Mouse (Mus musculus): ENCODE results near the gene Erc2.
A peak's percentile ranks its signal among the peaks of the same experiment; 100 is the strongest.

The Erc2 gene

GRCm38 (mm10) chr14:27622176-27622922 lies at the start of gene Erc2:
Gene Erc2, plus strand, starts transcription at chr14:27622428.
- peak; percentile 85 for DNase-seq (ENCODE audit: low read depth, low spot score)

- no peak for DNase-seq (ENCODE audit: low read depth, low spot score)
Observed at GRCm38 (mm10) chr14:27578443-27578842, 43.8 kb upstream of the Erc2 start.

GRCm38 (mm10) chr14:27589616-27590015 lies 32.6 kb upstream of the Erc2 start:
- peak; percentile 50 for DNase-seq (ENCODE audit: low read depth, low spot score)

- peak; percentile 77 for DNase-seq (ENCODE audit: low read depth, low spot score)
Observed at GRCm38 (mm10) chr14:27592163-27592562, 30.1 kb upstream of the Erc2 start.

GRCm38 (mm10) chr14:27596265-27596664 lies 26.0 kb upstream of the Erc2 start:
- DNase-seq (ENCODE audit: low read depth, low spot score), result peak; percentile 88

GRCm38 (mm10) chr14:27602136-27602535 lies 20.1 kb upstream of the Erc2 start:
- peak; percentile 26 for DNase-seq (ENCODE audit: low read depth, low spot score)

GRCm38 (mm10) chr14:27607419-27607818 lies 14.8 kb upstream of the Erc2 start:
- DNase-seq (ENCODE audit: low read depth, low spot score), result no peak

GRCm38 (mm10) chr14:27613766-27614165 lies 8.5 kb upstream of the Erc2 start:
- no peak for DNase-seq (ENCODE audit: low read depth, low spot score)

- no peak for DNase-seq (ENCODE audit: low read depth, low spot score)
Observed at GRCm38 (mm10) chr14:27617286-27617685, 4.9 kb upstream of the Erc2 start.

GRCm38 (mm10) chr14:27621576-27621975 lies 652 bp upstream of the Erc2 start:
- DNase-seq (ENCODE audit: low read depth, low spot score), result peak; percentile 22

GRCm38 (mm10) chr14:27622923-27623219 lies 643 bp downstream of the Erc2 start:
- no peak for DNase-seq (ENCODE audit: low read depth, low spot score)

GRCm38 (mm10) chr14:27623368-27623767 lies 1.1 kb downstream of the Erc2 start:
- peak; percentile 95 for DNase-seq (ENCODE audit: low read depth, low spot score)

- DNase-seq (ENCODE audit: low read depth, low spot score), result no peak
Observed at GRCm38 (mm10) chr14:27628701-27629100, 6.5 kb downstream of the Erc2 start.

GRCm38 (mm10) chr14:27629369-27630012 lies 7.3 kb downstream of the Erc2 start:
- DNase-seq (ENCODE audit: low read depth, low spot score), result peak; percentile 85

- no peak for DNase-seq (ENCODE audit: low read depth, low spot score)
Observed at GRCm38 (mm10) chr14:27630973-27631640, 8.9 kb downstream of the Erc2 start.

GRCm38 (mm10) chr14:27634761-27635160 lies 12.5 kb downstream of the Erc2 start:
- no peak for DNase-seq (ENCODE audit: low read depth, low spot score)

GRCm38 (mm10) chr14:27636556-27636955 lies 14.3 kb downstream of the Erc2 start:
- DNase-seq (ENCODE audit: low read depth, low spot score), result no peak

GRCm38 (mm10) chr14:27641382-27641781 lies 19.2 kb downstream of the Erc2 start:
- no peak for DNase-seq (ENCODE audit: low read depth, low spot score)

GRCm38 (mm10) chr14:27642981-27643380 lies 20.8 kb downstream of the Erc2 start:
- no peak for DNase-seq (ENCODE audit: low read depth, low spot score)

- no peak for DNase-seq (ENCODE audit: low read depth, low spot score)
Observed at GRCm38 (mm10) chr14:27654670-27655069, 32.4 kb downstream of the Erc2 start.

GRCm38 (mm10) chr14:27658616-27659015 lies 36.4 kb downstream of the Erc2 start:
- DNase-seq (ENCODE audit: low read depth, low spot score), result no peak

- no peak for DNase-seq (ENCODE audit: low read depth, low spot score)
Observed at GRCm38 (mm10) chr14:27661466-27661865, 39.2 kb downstream of the Erc2 start.

- no peak for DNase-seq (ENCODE audit: low read depth, low spot score)
Observed at GRCm38 (mm10) chr14:27662251-27662650, 40.0 kb downstream of the Erc2 start.

All from R1 (cell line).